Mouse (Mus musculus) kidney, adult 2 months (tissue): ENCODE measurements around the gene Dchs1.

Source experiments
- CTCF ChIP-seq: fragments of 200-500 bp; conservative IDR thresholded peaks from 2 replicates; pipeline ENCODE4 v1.5.1; 2011; ENCODE audit warnings: low read depth, mild to moderate bottlenecking, control low read depth, low read length, moderate library complexity, mixed read lengths; ENCODE audit not compliant: insufficient read depth, insufficient read length
- POLR2A ChIP-seq: fragments of 200-500 bp; IDR thresholded peaks from one replicate; pipeline ENCODE4 v1.6.1; 2011; ENCODE audit warnings: low read depth, low read length, control low read depth

DNA sequence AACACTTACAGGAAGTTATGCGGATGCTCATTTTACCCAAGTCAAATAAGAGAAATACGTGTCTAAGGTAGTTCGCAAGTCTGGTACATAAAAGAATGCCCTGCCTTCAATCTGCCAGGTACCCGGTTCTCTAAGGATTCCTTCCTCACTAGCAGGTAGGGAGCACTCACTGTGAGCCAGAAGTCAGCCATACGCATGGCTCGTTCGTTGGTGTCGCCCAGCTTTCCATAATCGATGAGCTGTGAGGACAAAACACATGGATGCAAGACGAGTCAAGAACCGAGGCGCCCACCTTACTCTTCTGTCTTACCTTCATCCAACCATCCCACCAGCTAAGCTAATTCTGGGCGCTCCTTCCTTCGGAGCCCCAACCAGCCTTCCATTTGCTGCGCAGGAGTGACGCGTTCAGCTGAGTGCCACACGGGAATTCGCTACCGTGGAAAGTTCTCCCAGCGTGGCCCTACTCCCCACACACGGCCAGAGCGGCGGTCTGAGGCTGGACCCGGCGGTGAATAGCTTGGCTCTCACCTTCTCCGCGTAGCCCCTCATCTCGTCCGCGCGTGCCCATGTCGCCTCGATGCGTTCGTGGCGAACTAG, 22.9 kb upstream of the Dchs1 start:
- TF ChIP-seq CTCF (no peak), POLR2A (no peak)
